Mouse (Mus musculus) macrophage (primary cell): ENCODE results near the gene Sema6c. TPM values are rescaled to one million over a fixed set of nuclear protein-coding genes. Genes with fewer than 3 reads are reported as not detected.
"Not testable (repeated sequence)": the region's sequence is repeated elsewhere in the genome, so short reads cannot be mapped to it uniquely, and the experiment has no call there.

Experiments used
- H3K27ac ChIP-seq: fragments of 350-480 bp; formaldehyde crosslinking; 2 replicates; pipeline ENCODE4 v1.9.0; 2021
- H3K36me3 ChIP-seq: fragments of 350-480 bp; formaldehyde crosslinking; 2 replicates; pipeline ENCODE4 v1.9.0; 2021; ENCODE audit errors: inconsistent target
- H3K4me3 ChIP-seq: fragments of 350-480 bp; formaldehyde crosslinking; 2 replicates; pipeline ENCODE4 v1.9.0; 2021; ENCODE audit errors: inconsistent target
- H3K79me2 ChIP-seq: fragments of 350-480 bp; formaldehyde crosslinking; 2 replicates; pipeline ENCODE4 v1.9.0; 2021; ENCODE audit errors: inconsistent target
- WGBS: methylation state at CpG from one replicate; pipeline ENCODE4 v1.1.7; 2026; ENCODE audit warnings: inconsistent platforms; ENCODE audit not compliant: missing documents; 5-methylcytosine and 5-hydroxymethylcytosine counted together
- polyA plus RNA-seq: library from polyadenylated mRNA; stranded (reverse); fragments of 250-400 nt; gene quantifications from 3 replicates; pipeline ENCODE4 v1.2.4, GENCODE M21; 2018; ENCODE audit warnings: inconsistent platforms

Sema6c gene
- polyA plus RNA-seq, 1 experiment from 2014 or later: not detected

DNA sequence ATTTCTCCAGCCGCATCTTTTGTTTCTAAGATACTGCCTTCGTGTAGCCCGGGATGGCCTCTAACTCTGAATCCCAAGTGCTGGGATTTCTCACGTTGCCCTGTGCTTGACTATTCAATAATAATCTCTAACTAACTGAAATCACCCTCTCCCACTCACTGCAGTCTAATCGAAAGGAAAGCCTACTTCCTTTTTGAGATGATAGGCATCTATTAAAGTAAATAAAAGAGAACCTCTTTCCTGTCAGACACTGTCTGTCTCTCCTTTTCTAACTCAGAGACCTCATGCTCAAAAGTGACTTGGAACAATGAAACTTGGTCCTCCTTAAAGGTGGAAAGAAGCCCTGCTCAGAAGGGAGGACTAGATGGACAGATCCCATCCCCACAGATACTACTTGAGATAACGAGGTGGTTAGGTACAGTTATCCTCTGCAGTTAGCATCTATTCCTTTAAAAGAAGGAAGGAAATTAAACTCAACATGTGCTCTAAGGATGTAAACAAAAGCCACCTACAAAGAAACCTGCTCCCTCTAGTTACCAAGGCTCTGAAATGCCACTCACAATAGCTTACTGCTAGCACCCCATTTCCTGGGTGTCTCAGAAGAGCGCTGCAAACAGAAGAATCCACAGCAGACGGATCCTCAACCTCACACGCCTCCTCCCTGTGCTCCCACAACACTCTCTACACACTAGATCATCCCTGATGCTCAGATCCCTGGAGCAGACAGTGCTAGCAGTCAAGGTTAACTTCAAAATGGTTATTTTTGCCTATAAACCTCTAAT, 24.7 kb downstream of the Sema6c start:
- WGBS: 67% methylated on average over 9 of the region's 9 CpGs
- no peak overlapping the region for H3K4me3 ChIP-seq
- H3K79me2 ChIP-seq: no peaks in the 10 kb centered on the region
- no peak overlapping the region for H3K27ac ChIP-seq
- peaks cover 57% of the 10 kb centered on the region for H3K36me3 ChIP-seq

DNA sequence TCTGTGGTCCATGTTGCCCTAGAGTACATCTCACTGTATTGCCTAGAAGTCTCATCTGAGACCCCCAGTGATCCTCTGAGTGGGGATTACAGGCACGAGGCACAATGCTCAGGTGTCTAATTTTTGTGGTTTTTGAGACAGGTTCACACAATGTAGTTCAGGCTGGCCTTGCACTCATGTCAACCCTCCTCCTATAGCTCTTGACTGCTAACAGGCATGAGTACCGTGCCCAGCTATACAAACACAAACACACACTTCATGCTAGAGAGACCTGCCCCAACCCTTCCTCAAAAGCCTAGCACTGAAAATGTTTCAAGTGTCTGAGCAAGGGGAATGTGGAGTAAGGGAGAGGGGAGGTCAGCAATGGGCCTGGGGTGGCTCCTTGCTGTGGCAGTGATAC, 25.8 kb downstream of the Sema6c start:
- no peak overlapping the region for H3K4me3 ChIP-seq
- H3K27ac ChIP-seq: no peak overlapping the region
- peaks cover 62% of the 10 kb centered on the region for H3K36me3 ChIP-seq
- 92% methylated on average over 2 of the region's 2 CpGs for whole genome bisulfite sequencing
- no peaks in the 10 kb centered on the region for H3K79me2 ChIP-seq

DNA sequence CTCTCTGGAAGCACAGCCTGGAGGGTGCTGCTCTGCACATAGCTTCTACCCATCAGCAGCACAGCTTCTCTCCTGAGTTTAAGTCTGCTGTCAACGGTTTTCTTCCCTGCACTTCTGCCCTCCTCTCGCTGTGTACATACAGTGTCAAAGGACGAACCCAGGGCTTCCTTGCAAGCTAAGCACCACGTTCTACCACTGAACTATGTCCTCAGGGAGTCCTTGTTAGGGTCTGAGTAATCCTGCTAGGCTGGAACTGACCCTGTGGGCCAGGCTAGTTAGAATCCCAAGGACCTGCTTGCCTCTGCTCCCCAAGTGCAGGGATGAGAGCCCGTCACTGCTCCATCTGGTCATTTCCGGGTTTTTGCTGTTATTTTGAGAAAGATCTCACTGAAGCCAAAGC, 26.6 kb downstream of the Sema6c start:
- 99% methylated on average over 6 of the region's 6 CpGs for WGBS
- H3K36me3 ChIP-seq: peaks cover 62% of the 10 kb centered on the region
- H3K4me3 ChIP-seq: no peak overlapping the region
- no peaks in the 10 kb centered on the region for H3K79me2 ChIP-seq
- H3K27ac ChIP-seq: no peak overlapping the region

DNA sequence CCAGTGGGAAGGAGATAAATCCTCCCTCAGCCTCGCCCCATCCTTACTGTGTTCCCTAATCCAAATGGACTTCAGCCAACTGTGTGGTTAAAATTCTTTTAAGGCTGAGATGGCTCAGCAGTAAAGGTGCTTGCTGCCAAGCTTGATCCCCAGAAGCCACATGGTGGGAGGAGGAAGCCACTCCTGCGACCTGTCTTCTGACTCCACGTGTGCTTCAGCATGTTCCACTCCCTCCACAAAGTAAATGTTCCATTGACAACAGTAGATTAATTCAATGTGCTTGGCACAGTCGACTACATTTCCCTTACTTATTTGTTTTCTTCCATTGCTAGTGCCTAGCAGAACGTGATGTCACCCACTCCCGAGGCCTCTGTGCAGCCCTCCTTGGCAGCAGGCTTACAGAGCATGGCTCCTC, 34.5 kb downstream of the Sema6c start:
- H3K27ac ChIP-seq: no peak overlapping the region
- no peak overlapping the region for H3K4me3 ChIP-seq
- 91% methylated on average over 6 of the region's 6 CpGs for whole genome bisulfite sequencing
- H3K79me2 ChIP-seq: no peaks in the 10 kb centered on the region
- peaks cover 62% of the 10 kb centered on the region for H3K36me3 ChIP-seq

DNA sequence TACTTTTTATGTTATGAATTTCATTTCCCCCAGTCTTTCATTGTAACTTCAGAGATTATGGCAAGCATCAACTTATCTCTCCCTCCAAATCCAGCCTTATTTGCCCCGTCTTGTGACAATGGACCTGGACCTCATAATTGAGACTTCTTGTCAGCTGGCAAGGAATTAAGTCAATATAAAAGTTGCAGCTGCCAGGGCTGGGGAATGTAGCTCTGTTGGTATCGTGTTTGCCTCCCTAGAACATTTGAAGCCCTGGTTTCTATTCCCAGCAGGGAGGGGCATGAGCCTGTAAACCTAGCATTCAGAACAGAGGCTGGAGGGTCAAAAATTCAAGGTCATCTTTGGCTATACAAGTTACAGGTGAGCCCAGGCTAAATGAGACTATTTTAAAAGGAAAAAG, 35.5 kb downstream of the Sema6c start:
- WGBS: 96% methylated on average over 2 of the region's 2 CpGs
- Histone ChIP-seq H3K4me3 (no peak overlapping the region), H3K79me2 (no peaks in the 10 kb centered on the region), H3K27ac (no peak overlapping the region), H3K36me3 (peaks cover 64% of the 10 kb centered on the region)

DNA sequence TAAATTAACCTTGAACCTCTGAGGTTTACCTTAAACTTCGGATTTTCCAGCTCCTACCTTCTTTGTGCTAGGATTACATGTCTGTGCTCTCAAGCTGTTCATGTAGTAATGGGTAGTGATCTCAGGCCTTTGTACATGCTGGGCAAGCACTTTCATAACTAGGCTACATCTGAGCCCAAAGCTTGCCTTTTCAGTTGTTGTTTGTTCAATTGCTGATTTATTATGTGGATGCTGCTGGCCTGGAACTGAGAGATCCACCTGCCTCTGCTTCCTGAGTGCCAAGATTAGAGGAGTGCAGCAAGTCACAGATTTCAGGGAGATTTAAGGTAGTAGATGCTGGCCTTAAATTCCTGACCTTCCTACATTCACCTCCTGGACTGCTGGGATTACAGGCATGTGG, 38.8 kb downstream of the Sema6c start:
- Histone ChIP-seq H3K27ac (no peak overlapping the region), H3K36me3 (peaks cover 88% of the 10 kb centered on the region), H3K79me2 (no peaks in the 10 kb centered on the region), H3K4me3 (no peak overlapping the region)
- 93% methylated on average over 1 of the region's 1 CpGs for WGBS

DNA sequence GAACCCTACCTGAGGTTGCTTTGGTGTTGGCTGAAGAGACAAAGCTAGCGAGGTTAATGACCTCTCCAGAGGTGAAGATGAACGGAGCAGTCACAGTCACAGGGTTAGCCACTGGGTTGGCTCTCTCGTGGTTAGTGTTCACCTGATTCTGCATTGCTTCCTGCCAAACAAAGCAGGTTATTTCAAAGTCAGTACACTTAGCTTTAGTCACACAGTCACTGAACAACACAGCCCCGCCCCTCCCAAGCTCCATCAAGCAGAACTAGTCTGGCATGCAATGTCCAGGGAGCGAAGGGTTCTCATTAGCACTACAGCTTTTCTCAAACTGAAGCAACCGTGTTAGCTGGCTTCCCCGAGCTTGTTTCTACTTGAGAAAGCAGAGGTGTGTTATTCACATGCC, 39.9 kb downstream of the Sema6c start:
- Histone ChIP-seq H3K36me3 (peaks cover 94% of the 10 kb centered on the region), H3K79me2 (no peaks in the 10 kb centered on the region), H3K4me3 (no peak overlapping the region), H3K27ac (no peak overlapping the region)
- 96% methylated on average over 7 of the region's 7 CpGs for WGBS

DNA sequence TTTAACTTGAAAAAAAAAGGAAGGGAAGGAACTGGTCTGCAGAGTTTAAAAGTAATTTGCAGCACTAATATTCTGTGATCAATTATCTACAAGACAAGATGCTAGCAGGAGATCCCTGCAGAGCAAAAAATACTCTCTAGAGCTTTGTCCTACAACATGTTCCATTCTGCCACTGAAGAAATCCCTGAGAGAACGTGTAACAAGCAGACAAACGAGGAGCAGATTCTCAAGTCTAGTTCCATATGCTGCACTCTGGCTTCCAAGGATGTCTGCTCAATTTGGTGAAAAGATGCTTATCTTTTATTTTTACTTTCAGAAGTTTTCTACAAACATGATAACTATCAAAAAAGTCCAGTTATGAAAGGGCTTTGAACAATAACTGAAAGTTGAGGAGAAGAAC, 40.3 kb downstream of the Sema6c start:
- Histone ChIP-seq H3K79me2 (no peaks in the 10 kb centered on the region), H3K4me3 (no peak overlapping the region), H3K36me3 (peaks cover 92% of the 10 kb centered on the region), H3K27ac (no peak overlapping the region)
- 100% methylated on average over 2 of the region's 2 CpGs for WGBS

DNA sequence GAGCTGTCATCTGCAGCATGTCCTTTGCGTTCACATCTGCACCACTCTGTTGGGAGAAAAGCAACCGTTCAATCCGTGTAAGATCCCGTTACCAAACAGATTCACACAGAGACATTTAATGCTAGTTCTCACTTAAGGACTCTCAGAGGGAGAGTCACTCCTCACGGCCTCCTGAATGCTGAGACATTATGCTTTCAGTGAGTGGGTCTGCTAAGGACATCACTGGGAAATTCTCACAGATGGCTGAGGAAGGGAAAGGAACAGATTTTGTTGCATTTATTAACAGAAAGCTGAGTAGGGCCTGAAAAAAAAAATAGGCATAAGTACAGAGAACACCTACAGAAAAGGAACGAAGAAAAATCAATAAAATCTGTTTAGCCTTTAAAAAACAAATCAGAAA, 43.6 kb downstream of the Sema6c start:
- 84% methylated on average over 6 of the region's 6 CpGs for whole genome bisulfite sequencing
- H3K4me3 ChIP-seq: no peak overlapping the region
- H3K79me2 ChIP-seq: no peaks in the 10 kb centered on the region; the same call in 1 of the 2 replicates
- peaks cover 74% of the 10 kb centered on the region for H3K36me3 ChIP-seq
- no peak overlapping the region for H3K27ac ChIP-seq

DNA sequence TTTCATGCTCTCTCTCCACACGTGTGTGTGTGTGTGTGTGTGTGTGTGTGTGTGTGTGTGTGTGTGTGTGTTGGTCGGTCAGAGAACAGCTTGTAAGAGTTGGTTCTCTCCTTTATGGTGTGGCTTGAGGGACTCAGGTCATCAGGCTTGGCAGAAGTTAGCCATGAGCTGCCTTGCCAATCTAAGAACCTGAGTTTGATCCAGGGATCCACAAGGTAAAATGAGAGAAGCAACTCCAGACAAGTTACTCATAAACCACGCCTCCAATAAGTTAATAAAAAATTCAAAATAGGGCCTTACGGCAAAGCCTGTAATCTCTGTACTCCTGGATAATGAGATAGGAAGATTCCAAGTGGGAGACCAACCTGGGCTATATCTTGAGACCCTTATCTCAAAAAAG, 48.0 kb downstream of the Sema6c start:
- peaks cover 31% of the 10 kb centered on the region for H3K36me3 ChIP-seq
- peaks cover 26% of the 10 kb centered on the region; the same call in 1 of the 2 replicates for H3K79me2 ChIP-seq
- no peak overlapping the region for H3K27ac ChIP-seq
- WGBS: 93% methylated on average over 3 of the region's 4 CpGs
- no peak overlapping the region for H3K4me3 ChIP-seq

DNA sequence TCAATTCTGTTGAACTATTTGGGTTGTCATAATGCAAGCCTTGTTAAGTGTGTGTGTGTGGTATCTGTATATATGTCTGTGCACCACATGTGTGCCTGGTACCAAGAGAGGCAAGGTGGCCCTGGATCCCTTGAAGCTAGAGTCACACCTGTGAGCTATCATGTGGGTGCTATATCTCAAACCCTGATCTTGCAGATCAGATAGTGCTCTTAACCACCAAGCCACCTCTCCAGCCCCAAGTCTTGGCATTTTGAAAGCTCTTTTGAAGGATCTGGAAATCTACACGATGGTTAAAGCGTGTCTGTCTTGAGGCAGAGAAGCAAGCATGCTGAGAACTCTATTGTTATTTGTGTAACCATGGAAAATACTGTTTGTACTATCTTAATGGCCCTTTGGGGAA, 50.3 kb downstream of the Sema6c start:
- no peak overlapping the region for H3K4me3 ChIP-seq
- H3K36me3 ChIP-seq: peaks cover 11% of the 10 kb centered on the region
- H3K79me2 ChIP-seq: peaks cover 32% of the 10 kb centered on the region
- no peak overlapping the region for H3K27ac ChIP-seq
- 100% methylated on average over 2 of the region's 2 CpGs for WGBS

DNA sequence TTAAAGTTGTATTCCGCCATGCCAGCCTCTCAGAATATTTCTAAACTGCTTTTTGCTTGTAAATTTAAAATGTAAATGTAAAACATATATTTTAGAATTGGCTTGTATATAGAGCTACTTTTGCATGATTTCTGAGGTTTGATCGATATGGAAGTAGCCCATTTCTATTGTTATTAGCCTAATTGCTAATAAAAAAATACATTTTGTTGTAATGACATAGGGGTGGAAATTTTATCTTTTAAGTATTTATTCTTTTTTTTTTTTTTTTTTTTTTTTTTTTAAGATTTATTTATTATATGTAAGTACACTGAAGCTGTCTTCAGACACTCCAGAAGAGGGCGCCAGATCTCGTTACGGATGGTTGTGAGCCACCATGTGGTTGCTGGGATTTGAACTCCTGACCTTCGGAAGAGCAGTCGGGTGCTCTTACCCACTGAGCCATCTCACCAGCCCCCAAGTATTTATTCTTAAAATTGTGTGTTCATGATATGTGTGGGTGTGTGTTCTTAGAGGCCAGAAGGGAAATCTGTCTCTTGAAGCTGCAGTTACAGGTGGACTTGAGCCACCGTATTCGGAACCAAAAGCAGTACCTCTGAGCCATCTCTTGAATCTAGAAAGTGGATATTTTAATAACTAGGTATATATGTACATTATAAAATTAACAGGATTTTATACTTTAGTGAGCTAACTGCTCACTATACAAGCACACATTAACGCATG, 52.8 kb downstream of the Sema6c start:
- 99% methylated on average over 7 of the region's 10 CpGs for WGBS
- H3K79me2 ChIP-seq: peaks cover 46% of the 10 kb centered on the region
- H3K4me3 ChIP-seq, H3K36me3 ChIP-seq, H3K27ac ChIP-seq: not testable (repeated sequence)

DNA sequence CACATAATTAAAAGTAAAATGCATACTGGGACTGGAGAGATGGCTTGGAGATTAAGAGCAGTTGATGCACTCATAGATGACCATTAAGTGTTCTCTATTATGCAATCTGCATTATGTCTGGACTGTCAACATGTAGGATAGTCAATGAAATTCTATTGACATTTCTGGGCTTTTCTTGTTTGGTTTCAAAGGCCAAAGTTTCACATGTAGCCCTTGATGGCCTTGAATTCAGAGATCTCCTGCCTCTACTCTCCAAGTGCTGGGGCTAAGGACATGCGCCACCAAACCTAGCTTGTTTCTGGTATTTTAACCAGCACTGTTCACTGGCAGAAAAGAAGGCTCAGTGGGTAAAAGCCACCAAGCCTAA, 53.3 kb downstream of the Sema6c start:
- Histone ChIP-seq H3K36me3 (no peaks in the 10 kb centered on the region; the same call in 1 of the 2 replicates), H3K27ac (no peak overlapping the region)
- WGBS: 100% methylated on average over 1 of the region's 1 CpGs

DNA sequence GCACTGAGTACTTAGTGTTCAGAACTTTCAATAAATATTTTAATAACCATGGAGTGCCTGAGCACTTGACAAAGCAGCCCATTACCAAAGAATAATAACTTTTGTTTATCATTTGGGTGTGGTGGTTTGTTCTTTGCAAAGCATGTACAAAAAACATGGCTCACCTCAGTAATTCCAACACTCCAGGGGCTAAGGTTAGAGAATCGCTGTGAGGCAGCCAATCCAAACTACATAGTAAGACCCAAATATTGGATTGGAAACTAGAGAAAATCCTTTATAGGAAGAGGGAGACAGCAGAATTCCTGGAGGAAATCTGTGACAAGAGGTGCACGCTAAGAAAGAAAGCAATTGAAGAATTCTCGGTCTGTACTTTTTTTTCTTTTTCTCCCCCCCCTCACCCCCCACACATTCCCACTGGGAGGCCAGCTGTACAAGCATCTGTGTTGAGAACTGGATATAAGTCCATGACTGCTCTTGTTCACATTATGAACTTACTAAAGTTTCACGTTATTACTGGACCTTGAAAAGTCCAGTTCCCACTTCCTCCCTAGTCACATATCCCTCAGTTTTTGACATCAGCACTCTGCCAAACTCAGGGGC, 56.5 kb downstream of the Sema6c start:
- Histone ChIP-seq H3K4me3 (peak overlapping the region; percentile 57), H3K27ac (peak overlapping the region; percentile 93), H3K36me3 (0 out of 2 replicates have a peak, but pooled peaks cover 4% of the 10 kb centered on the region), H3K79me2 (peaks cover 31% of the 10 kb centered on the region)
- 19% methylated on average over 4 of the region's 4 CpGs for WGBS

More for the DNA sequence above, 53.3 kb downstream of the Sema6c start:
- H3K79me2 ChIP-seq: peaks cover 46% of the 10 kb centered on the region
- no peak overlapping the region for H3K4me3 ChIP-seq
